Mouse (Mus musculus): ENCODE data around the gene Ascl1.

GRCm38 (mm10) chr10:87492332-87492660 is 1.2 kb downstream of the Ascl1 start:
- TF ChIP-seq EP300 (IDR thresholded peaks at IDR 0.05; ENCODE audit: insufficient read depth, low read depth, low read length) (no peak), CTCF (IDR thresholded peaks at IDR 0.05; ENCODE audit: low read depth, low read length) (no peak), POLR2A (IDR thresholded peaks at IDR 0.05; ENCODE audit: insufficient read depth, low read length) (no peak)
